8 mouse cellular contexts compared by ENCODE assay signal in the genomic region with DNA sequence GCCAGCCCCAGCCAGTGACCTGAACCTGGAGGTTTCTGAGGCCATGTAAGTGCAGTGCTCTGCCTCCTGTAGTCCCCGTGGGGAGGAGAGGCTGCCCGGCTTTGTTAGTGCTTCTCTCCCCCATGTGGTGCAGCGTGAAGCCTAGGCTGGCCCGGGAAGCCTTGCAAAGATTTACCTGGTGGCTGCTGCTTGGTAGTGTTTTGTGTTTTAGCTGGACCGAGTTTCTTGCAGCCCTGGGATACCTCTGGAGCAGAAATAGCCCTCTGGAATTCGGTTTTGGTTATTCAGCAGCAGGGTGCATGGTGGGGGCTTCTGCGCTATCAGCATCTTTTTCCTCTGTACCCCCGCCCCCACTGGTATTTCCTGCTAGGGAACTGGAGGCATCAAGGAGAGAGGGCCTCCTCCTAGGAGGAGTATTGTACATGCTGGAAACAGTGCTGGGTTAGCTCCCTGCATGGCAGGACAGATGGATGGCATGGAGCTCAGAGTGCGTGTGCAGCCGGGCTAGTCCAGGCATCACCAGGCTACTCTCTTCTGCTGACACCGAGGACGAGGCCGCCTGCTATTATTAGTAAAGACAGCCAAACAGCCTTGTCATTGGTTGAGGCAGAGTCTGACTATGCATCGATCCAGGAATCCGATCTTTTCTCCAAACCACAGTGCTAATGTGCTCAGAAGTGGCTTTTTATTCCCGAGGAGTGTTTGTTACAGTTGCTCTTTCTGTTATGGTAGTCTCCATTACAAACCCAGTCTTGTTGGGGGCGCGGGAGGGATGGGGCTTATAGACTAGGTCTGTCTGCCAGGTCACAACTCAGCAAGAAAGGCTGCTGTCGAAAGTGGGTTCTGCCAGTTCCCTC.
DNase-seq lines count a peak whose midpoint lies in the region; ATAC-seq lines count a peak whose summit lies in the region.

No protein-coding gene starts in this region.

- H3K4me1 ChIP-seq in midbrain, embryonic 12.5 days, result peaks cover 61% of the 10 kb centered on the region

- H3K4me3 ChIP-seq in midbrain, embryonic 12.5 days, result peak overlapping the region; percentile 57

- no peaks in the 10 kb centered on the region for H3K9me3 ChIP-seq in midbrain, embryonic 12.5 days

- H3K27ac ChIP-seq in midbrain, embryonic 12.5 days (replicated peaks), result peak overlapping the region; percentile 96

- no peaks in the 10 kb centered on the region for H3K27me3 ChIP-seq in midbrain, embryonic 12.5 days

- DNase-seq in layer of hippocampus, adult 11-12 months (ENCODE audit: low spot score), result peak; percentile 30
- no peak for DNase-seq in layer of hippocampus, adult 9-10 months (ENCODE audit: low spot score)
- DNase-seq in cerebellum, adult 9-11 months, result peak; percentile 82
- DNase-seq in frontal cortex, postnatal 10 days (ENCODE audit: low spot score in 2 of 2), result peak; percentile 45 to 49
- DNase-seq in layer of hippocampus, adult 9-11 months, result peak; percentile 34
- peak; percentile 69 for DNase-seq in thymus, postnatal 4 days
- DNase-seq in gastrocnemius, postnatal 4 days (ENCODE audit: low spot score in 2 of 2), result no peak

- H3K36me3 ChIP-seq in midbrain, embryonic 12.5 days, result no peaks in the 10 kb centered on the region

- peak overlapping the region; percentile 91 for H3K9ac ChIP-seq in midbrain, embryonic 12.5 days (replicated peaks)

- WGBS in midbrain, embryonic 12.5 days, result 1% methylated on average over 19 of the region's 19 CpGs

- peak overlapping the region; percentile 60 for H3K4me2 ChIP-seq in midbrain, embryonic 12.5 days (replicated peaks)

- peak; percentile 73 for ATAC-seq in midbrain, embryonic 12.5 days (ENCODE audit: low FRiP score, low read depth)

Comparison
In these comparisons a context has a peak if more than half of its experiments do, and no peak if none do; other contexts are left out.
1. DNase-seq: peak in layer of hippocampus, adult 11-12 months (single experiment), cerebellum, adult 9-11 months (single experiment), frontal cortex, postnatal 10 days (2 of 2), layer of hippocampus, adult 9-11 months (single experiment) and thymus, postnatal 4 days (single experiment); none in layer of hippocampus, adult 9-10 months (single experiment) and gastrocnemius, postnatal 4 days (0 of 2).